In the genomic region with DNA sequence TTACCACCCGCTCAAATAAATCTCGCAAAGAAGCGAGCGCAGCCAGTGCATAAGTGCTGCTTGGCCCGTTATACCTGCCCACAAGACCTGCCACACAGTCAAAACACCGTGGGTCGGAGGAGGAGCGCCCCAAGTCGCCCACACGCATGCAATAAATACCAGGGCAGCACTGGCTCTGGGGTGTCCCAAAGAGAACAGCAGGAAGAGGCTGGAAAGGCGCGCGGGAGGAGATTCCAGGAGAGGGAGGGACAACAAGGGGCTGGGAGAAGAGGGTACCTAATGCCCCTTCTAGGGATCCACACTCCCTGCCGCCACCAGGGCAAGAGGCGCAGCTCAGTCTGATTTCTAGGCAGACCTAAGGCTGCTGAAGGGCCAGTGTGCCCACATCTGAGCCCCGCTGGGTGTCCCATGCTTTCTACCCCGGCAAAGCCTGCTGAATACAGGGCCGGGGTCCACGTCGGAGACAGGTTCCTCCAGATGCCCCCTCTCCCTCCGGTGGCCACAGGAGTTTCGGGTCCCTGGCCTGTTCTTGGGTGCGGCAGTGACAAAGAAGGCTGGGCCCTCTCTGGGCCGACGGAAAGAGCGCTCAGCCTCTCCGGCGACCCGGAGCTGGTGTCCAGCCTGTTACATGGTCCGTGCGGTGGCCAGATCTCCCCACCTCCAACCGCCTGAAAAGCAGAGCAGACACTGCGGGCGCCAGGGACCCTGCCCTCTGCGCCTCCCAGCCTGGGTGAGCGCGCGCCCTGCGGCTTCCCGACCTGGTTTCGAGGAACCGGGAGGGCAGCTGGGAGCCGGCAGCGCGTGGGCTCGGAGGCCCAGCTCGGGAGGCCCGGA, we compare ENCODE assay signal across 9 mouse cellular contexts. TPM values are rescaled to one million over a fixed set of nuclear protein-coding genes. Genes with fewer than 3 reads are reported as not detected.
DNase-seq lines count a peak whose midpoint lies in the region; ATAC-seq and TF ChIP-seq lines count a peak whose summit lies in the region.
"Had no signal": no experiment of that assay in that cellular context is flagged by ENCODE, and none has a peak within 500 bp of the region (broad histone marks: within the 10 kb centered on the region; RNA-seq: fewer than 3 reads in every experiment).

No protein-coding gene starts in this region.

- under 1% methylated on average over 48 of the region's 48 CpGs for WGBS in heart, embryonic 12.5 days
- under 1% methylated on average over 48 of the region's 48 CpGs for WGBS in embryonic facial prominence, embryonic 10.5 days
- 2% methylated on average over 46 of the region's 48 CpGs for WGBS in hindbrain, embryonic 16.5 days
- 2% methylated on average over 48 of the region's 48 CpGs for WGBS in midbrain, postnatal 0 days

- H3K36me3 ChIP-seq in heart, embryonic 12.5 days, result no peaks in the 10 kb centered on the region
- H3K36me3 ChIP-seq in embryonic facial prominence, embryonic 10.5 days (replicated peaks), result peaks cover 5% of the 10 kb centered on the region; the same call in 1 of the 2 replicates
- no peaks in the 10 kb centered on the region for H3K36me3 ChIP-seq in hindbrain, embryonic 16.5 days (ENCODE audit: control insufficient read depth, insufficient read depth, low read length)
- H3K36me3 ChIP-seq in midbrain, postnatal 0 days (ENCODE audit: insufficient read depth, low read length), result no peaks in the 10 kb centered on the region

- H3K4me2 ChIP-seq in heart, embryonic 12.5 days, result peak overlapping the region; percentile 98
- peak overlapping the region; percentile 83 for H3K4me2 ChIP-seq in hindbrain, embryonic 16.5 days (ENCODE audit: low read length)
- H3K4me2 ChIP-seq in midbrain, postnatal 0 days (ENCODE audit: low read depth, low read length, poor library complexity, severe bottlenecking), result peak overlapping the region; percentile 81

- H3K27ac ChIP-seq in heart, embryonic 12.5 days (ENCODE audit: poor library complexity, severe bottlenecking), result no peak overlapping the region
- peak overlapping the region; percentile 94 for H3K27ac ChIP-seq in embryonic facial prominence, embryonic 10.5 days (replicated peaks)
- peak overlapping the region; percentile 96 for H3K27ac ChIP-seq in hindbrain, embryonic 16.5 days (ENCODE audit: low read depth, low read length)
- H3K27ac ChIP-seq in midbrain, postnatal 0 days (ENCODE audit: low read depth, low read length), result peak overlapping the region; percentile 84

- no peak overlapping the region for H3K9ac ChIP-seq in heart, embryonic 12.5 days
- peak overlapping the region; percentile 71 for H3K9ac ChIP-seq in hindbrain, embryonic 16.5 days (ENCODE audit: low read depth, low read length)
- peak overlapping the region; percentile 54 for H3K9ac ChIP-seq in midbrain, postnatal 0 days (replicated peaks; ENCODE audit: low read length, poor library complexity, severe bottlenecking)

- no peak for TF ChIP-seq CTCF in midbrain, postnatal 0 days (IDR thresholded peaks at IDR 0.05)

- ATAC-seq in heart, embryonic 12.5 days (ENCODE audit: insufficient number of reproducible peaks, low FRiP score), result no peak; the same call in 1 of the 2 replicates
- peak; percentile 28 for ATAC-seq in hindbrain, embryonic 16.5 days
- peak; percentile 24; the same call in 1 of the 2 replicates for ATAC-seq in midbrain, postnatal 0 days (ENCODE audit: low FRiP score)

- no peaks in the 10 kb centered on the region for H3K9me3 ChIP-seq in heart, embryonic 12.5 days (replicated peaks)
- no peaks in the 10 kb centered on the region for H3K9me3 ChIP-seq in embryonic facial prominence, embryonic 10.5 days
- no peaks in the 10 kb centered on the region for H3K9me3 ChIP-seq in hindbrain, embryonic 16.5 days (ENCODE audit: control insufficient read depth, low read length)
- H3K9me3 ChIP-seq in midbrain, postnatal 0 days (ENCODE audit: low read length), result no peaks in the 10 kb centered on the region

- peaks cover 56% of the 10 kb centered on the region for H3K4me1 ChIP-seq in heart, embryonic 12.5 days (replicated peaks)
- peaks cover 81% of the 10 kb centered on the region for H3K4me1 ChIP-seq in embryonic facial prominence, embryonic 10.5 days
- H3K4me1 ChIP-seq in hindbrain, embryonic 16.5 days (ENCODE audit: control insufficient read depth, insufficient read depth, low read depth, low read length), result peaks cover 20% of the 10 kb centered on the region
- H3K4me1 ChIP-seq in midbrain, postnatal 0 days (ENCODE audit: insufficient read depth, low read length), result no peaks in the 10 kb centered on the region

- DNase-seq in heart, adult 11 months, result no peak
- no peak for DNase-seq in embryonic facial prominence, embryonic 10.5 days (ENCODE audit: low spot score)
- no peak for DNase-seq in midbrain, postnatal 0 days (ENCODE audit: low spot score)
- DNase-seq in adrenal gland, postnatal 4 days (ENCODE audit: low spot score in 2 of 2), result no peak
- DNase-seq in cerebellum, adult 18-20 months, result no peak
- no peak for DNase-seq in frontal cortex, postnatal 14 days (ENCODE audit: low spot score in 2 of 2)

- H3K4me3 ChIP-seq in heart, embryonic 12.5 days, result peak overlapping the region; percentile 66
- peak overlapping the region; percentile 87 for H3K4me3 ChIP-seq in embryonic facial prominence, embryonic 10.5 days
- peak overlapping the region; percentile 66 for H3K4me3 ChIP-seq in hindbrain, embryonic 16.5 days (ENCODE audit: low read length)
- peak overlapping the region; percentile 56 for H3K4me3 ChIP-seq in midbrain, postnatal 0 days (ENCODE audit: low read depth, low read length)

- H3K27me3 ChIP-seq in heart, embryonic 12.5 days (replicated peaks), result peaks cover 69% of the 10 kb centered on the region
- peaks cover 97% of the 10 kb centered on the region for H3K27me3 ChIP-seq in embryonic facial prominence, embryonic 10.5 days (replicated peaks; ENCODE audit: low read depth, poor library complexity, severe bottlenecking)
- no peaks in the 10 kb centered on the region for H3K27me3 ChIP-seq in hindbrain, embryonic 16.5 days (replicated peaks; ENCODE audit: control insufficient read depth, insufficient read depth, low read length)
- peaks cover 28% of the 10 kb centered on the region for H3K27me3 ChIP-seq in midbrain, postnatal 0 days (ENCODE audit: insufficient read depth, low read length)

RNA-seq across cellular contexts. Expression of a gene that starts 0.7 kb away (rescaled TPM):
- polyA plus RNA-seq in heart, embryonic 12.5 days (2016; fragmentation: Nextera tagmentation; extraction: Ambion mirVana), result 0.61 and 0.65 TPM in 2 replicates
- 8.4 and 9.4 TPM in 2 replicates for polyA plus RNA-seq in embryonic facial prominence, embryonic 10.5 days (2016; fragmentation: Nextera tagmentation; extraction: Ambion mirVana)
- 10.3 and 10.7 TPM in 2 replicates for polyA plus RNA-seq in hindbrain, embryonic 16.5 days (2015; fragmentation: Nextera tagmentation; extraction: Ambion mirVana)
- total RNA-seq in midbrain, postnatal 0 days (2014; rRNA removed), result 90.4 and 103 TPM in 2 replicates
- 5.3 and 7.1 TPM in 2 replicates for polyA plus RNA-seq in midbrain, postnatal 0 days (2015; fragmentation: Nextera tagmentation; extraction: Ambion mirVana)
- total RNA-seq in adrenal gland, postnatal 4 days (2021), result 1 to 10 TPM; 8.7 to 9.7 TPM
- total RNA-seq: MEL had no signal
